Mouse (Mus musculus) bone marrow macrophage, adult 2 months (primary cell): ENCODE measurements around the gene Tmem189.

Source experiments
- CTCF ChIP-seq: IDR thresholded peaks from 2 replicates; pipeline ENCODE4 v1.5.1; 2012; ENCODE audit warnings: low read depth, mild to moderate bottlenecking, low read length, moderate library complexity
- POLR2A ChIP-seq: IDR thresholded peaks from 2 replicates; pipeline ENCODE4 v1.6.1; 2012; ENCODE audit warnings: mild to moderate bottlenecking, low read depth, low read length, borderline replicate concordance

DNA sequence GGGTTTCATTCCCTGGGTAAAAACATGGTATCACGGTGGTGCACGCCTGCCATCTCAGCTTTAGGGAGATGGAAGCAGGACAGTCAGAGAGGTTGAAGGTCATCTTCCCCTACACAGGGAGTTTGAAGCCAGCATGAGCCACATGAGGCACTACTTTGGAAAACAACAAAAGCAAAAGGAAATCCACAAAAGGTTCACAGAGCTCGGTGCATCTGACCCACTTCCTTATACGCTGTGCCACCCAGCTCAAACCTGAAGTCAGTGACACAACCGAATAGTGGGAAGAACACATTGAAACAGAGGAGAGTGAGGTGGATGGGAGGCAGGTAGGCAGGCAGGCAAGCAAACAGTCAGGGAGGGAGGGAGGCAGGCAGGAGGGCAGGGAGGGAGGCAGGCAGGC is 11.8 kb upstream of the Tmem189 start:
- TF ChIP-seq POLR2A, result no peak
- TF ChIP-seq CTCF, result no peak
